Mouse (Mus musculus) gonadal fat pad, adult 2 months (tissue): Measurements from ENCODE around the gene Phrf1. TPM values are rescaled to one million over a fixed set of nuclear protein-coding genes. Genes with fewer than 3 reads are reported as not detected.
A peak's percentile ranks its signal among the peaks of the same experiment; 100 is the strongest.
"Not testable (repeated sequence)": the region's sequence is repeated elsewhere in the genome, so short reads cannot be mapped to it uniquely, and the experiment has no call there.

Source experiments
- DNase-seq: peaks from one replicate; pipeline ENCODE4 v3.0.0-alpha.2; 2012; ENCODE audit warnings: low read depth
- polyA plus RNA-seq: library from polyadenylated mRNA; depleted of rRNA; stranded (reverse); fragments of >200 nt; gene quantifications from 2 replicates; pipeline ENCODE4 v1.2.3, GENCODE M21; 2012

The Phrf1 gene
- polyA plus RNA-seq, 1 experiment: 22.7 TPM

DNA sequence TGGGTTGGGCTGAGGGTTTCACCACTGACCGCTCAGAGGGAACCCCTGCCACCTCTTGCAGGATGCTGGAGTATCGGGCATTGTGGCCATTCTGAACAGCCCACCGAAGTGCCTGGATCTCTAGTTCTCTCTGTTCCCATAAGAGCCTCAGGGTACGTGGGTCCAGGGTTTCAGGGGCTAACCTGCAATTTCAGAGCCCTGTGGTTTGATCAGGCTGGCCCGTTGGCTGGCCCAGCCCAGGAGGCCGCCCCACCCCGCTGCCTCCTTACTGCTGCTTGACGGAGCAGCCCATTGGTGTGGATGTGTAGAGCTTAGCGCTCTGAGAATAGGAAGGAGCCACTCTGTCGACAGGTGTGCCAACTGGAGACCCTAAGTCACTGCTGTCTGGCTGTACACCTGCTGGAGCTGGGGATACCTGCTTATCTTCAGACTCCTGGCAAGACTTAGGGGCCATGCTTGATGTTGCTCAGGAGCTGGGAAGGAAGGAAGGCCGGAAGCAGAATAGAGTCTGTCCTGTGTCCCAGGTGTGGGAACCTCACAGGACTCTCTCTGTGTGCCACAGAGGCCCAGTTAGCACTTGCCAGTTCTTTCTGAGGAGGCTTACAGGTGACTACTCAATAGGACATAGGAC is 14.9 kb upstream of the Phrf1 start, which contains the start of gene Lmntd2:
Lmntd2 (minus strand) TSS at position 476 of the 631 bp plus-strand sequence.
- DNase-seq: no peak

- DNase-seq: no peak
Observed at GRCm38 (mm10) chr7:141214310-141214709, 14.3 kb upstream of the Phrf1 start.

DNA sequence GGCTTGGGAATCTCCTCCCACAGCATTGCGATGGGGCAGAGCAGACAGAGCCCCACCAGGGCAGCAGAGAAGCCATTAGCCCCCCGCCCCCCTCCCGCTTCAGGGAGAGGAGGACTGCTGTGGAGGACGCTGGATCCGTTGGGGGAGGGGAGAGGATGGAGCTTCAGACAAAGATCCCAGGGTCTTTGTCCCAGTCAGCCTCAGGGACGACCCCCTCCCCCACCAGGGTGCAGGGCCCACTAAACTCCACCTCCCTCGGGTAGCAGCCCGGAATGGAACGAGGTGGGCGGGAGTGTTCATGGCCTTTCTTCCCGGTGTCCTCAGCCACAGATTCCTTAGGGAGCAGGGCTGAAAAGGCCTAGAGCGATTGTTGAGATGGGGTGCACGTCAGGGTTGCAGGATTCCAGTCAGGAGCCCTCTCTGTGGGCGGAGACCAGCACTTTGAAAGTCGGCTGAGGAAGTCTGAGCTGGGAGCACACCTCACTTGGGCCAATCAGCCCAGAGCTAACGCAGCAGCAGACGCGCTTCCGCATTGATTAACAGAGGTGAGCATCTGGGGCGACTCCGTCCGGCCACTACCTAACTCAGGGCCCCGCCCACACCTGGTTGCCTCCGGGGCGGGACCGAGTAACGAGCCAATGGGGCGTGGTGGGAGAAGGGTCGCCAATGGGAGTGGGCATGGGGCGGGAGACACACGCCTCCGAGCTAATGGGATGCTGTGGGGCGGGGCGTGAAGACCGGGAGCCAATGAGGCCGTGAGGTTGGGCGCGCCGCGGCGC is 13.3 kb upstream of the Phrf1 start, which contains the start of gene Rassf7:
Rassf7 (plus strand) TSS at position 760 of the 779 bp plus-strand sequence.
- peak; percentile 89 for DNase-seq

DNA sequence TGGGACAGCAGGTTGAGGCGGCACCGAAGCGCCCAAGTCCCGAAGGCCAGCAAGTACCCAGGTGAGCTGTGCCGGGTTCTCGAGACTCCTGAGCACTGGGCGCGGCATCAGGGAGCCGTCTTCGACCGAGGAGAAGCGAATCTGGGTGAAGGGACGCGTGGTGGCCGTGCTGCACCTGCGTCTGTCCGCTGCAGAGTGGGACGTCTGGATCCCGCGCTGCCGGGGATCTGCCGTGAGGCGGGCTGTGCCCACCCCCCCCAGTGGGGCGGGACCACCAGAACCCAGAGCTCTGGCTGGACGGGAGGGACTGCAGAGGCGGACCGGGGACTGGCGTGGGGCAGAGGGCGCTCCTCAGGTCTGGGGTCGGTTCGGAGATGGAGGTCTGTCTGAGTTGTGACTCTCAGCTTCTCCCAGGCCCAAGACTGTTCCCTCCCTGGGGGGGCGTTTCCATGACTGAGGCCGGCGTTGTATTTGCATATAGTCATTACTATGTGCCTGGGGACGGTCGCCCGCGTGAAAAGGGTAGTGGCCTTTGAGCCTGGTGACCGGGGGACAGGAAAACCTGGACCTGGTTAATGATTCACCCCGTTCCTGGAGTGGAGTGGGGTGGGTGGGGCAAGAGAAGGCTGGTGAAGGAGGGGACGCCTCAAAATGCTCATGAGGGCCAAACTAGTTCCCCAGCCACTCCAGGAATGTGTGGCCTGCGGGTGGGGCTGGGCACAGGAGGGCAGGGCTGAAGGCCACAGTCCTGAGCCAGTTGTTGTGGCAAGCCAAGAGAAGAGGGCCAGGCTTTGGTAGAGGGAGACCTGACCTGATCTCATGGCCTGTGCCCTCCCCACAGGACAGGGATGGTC is 12.5 kb upstream of the Phrf1 start:
- no peak for DNase-seq

DNA sequence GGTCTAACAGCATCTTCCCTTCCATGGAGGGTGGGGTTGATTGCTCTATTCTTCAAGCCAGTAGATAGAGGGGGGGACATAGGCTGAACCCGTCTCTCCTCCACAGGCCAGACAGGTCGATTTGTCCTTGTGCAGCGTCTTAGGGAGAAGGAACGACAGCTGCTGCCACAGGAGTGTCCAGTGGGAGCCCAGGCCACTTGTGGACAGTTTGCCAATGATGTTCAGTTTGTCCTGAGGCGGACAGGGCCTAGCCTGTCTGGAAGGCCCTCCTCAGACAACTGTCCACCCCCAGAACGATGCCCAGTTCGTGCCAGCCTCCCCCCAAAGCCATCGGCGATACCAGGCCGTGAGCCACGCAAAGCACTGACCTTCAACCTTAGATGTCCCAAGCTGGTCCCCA is 11.7 kb upstream of the Phrf1 start:
- DNase-seq: no peak

- no peak for DNase-seq
Observed at GRCm38 (mm10) chr7:141217343-141218013, 11.1 kb upstream of the Phrf1 start.

- no peak for DNase-seq
Observed at GRCm38 (mm10) chr7:141218141-141218540, 10.4 kb upstream of the Phrf1 start.

GRCm38 (mm10) chr7:141218557-141219133 is 9.9 kb upstream of the Phrf1 start:
- peak; percentile 76 for DNase-seq

- DNase-seq: no peak
Observed at GRCm38 (mm10) chr7:141219558-141220099, 9.0 kb upstream of the Phrf1 start.

- no peak for DNase-seq
Observed at GRCm38 (mm10) chr7:141220377-141220776, 8.2 kb upstream of the Phrf1 start.

- peak; percentile 71 for DNase-seq
Observed at GRCm38 (mm10) chr7:141221249-141222125, 7.1 kb upstream of the Phrf1 start.

DNA sequence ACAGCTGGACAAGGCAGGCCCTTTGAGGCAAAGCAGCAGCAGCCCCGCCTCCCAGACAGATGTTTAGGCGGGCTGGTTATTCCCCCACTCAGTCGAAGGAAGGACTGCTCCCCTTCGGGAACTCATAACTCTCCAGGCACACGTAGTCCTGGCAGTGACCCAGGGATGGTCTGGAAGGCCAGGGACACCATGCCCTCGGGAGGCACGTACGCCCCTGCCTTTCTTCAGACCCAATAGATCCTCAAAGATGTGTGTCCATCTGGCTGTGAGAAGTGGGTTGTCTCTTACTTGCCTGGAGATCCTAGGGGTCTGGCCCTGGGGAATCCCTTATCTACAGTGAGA is 6.5 kb upstream of the Phrf1 start:
- DNase-seq: no peak

- DNase-seq: no peak
Observed at GRCm38 (mm10) chr7:141222696-141223215, 5.8 kb upstream of the Phrf1 start.

DNA sequence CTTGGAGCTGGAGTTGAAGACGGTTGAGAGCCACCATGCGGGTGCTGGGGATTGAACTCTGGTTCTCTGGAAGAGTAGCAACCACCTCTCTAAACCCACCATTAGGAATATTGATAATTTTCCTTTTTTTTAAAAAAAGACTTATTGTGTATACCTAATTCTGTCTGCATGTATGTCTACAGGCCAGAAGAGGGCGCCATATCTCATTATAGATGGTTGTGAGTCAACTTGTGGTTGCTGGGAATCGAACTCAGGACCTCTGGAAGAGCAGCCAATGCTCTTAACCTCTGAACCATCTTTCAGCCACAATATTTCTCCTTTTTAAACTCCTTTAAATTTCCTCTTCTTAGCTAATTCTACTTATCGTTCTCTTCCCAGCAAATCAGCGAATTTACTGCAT is 2.0 kb upstream of the Phrf1 start:
- no peak for DNase-seq

- DNase-seq: no peak
Observed at GRCm38 (mm10) chr7:141227796-141228195, 788 bp upstream of the Phrf1 start.

DNA sequence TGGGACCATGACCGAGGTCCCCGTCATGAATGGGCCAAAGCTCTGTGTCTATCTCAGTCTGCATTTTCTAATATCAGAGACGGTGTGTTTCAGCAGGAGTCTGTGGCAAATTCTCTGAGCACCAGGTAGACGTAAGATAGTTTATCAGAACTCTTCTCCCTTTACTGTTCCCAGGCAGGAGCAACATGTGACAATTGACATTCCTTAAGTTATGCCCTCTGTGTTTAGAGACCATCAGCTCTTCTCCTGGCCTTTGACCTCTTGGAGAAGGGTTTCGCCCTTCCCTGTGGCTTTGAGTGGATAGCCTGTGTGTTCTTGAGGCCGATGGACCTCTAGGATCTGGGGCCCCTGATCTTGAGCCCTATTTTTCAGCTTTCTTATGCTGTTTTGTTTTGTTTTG is 1.1 kb downstream of the Phrf1 start:
- DNase-seq: no peak

GRCm38 (mm10) chr7:141230570-141230969 is 2.0 kb downstream of the Phrf1 start:
- DNase-seq: no peak

DNA sequence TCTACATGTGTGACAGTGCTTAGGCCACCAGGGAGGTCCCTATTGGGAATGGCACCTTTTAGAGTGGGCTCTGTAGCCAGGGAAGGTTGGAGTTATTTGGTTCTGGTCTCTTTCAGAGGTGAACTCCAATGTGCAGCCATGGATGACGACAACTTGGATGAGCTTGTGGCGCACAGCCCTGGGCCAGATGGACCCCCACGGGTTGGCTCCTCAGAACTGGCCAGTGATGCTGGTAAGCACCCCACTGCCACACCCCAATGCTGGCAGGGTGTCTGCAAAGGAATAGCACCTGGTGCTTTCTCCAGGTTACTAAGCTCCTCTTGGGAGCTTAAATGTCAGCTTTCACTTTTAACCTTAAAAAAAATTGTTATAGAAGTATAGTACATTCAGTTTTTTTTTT is 2.5 kb downstream of the Phrf1 start:
- no peak for DNase-seq

- DNase-seq: no peak
Observed at GRCm38 (mm10) chr7:141231551-141231950, 3.0 kb downstream of the Phrf1 start.

GRCm38 (mm10) chr7:141250486-141250885 is 21.9 kb downstream of the Phrf1 start:
- DNase-seq: not testable (repeated sequence)
